Mouse (Mus musculus): Measurements from ENCODE around the gene Fbxw26. TPM values are rescaled to one million over a fixed set of nuclear protein-coding genes. Genes with fewer than 3 reads are reported as not detected.
A peak's percentile ranks its signal among the peaks of the same experiment; 100 is the strongest.
"Not testable (repeated sequence)": the region's sequence is repeated elsewhere in the genome, so short reads cannot be mapped to it uniquely, and the experiment has no call there.

The Fbxw26 gene
- total RNA-seq (2021), result not detected
- long read RNA-seq, experiment 1, result 0 reads
- long read RNA-seq, experiment 2, result 0 reads

DNA sequence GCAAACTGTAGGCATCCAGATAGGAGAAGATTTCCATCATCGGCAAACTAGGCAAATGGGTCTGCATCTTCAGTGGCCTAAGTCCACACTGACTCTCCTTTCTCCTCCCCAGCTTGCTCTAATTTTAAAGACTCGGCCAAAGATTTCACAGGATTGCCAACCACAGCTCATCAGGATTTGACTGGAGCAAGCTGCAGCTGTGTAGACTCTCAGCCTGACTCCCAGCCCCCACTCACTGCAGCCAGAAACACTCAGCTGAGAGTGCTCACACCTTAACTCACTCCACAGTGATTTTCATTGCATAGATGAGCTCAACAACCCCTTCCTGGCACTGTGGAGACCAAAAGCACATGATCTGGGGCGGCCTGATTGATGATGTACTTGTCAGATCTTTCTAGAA, at the start of gene Fbxw26:
TSS of gene Fbxw26 (minus strand) at position 101 of the 400 bp plus-strand sequence.
- DNase-seq; intact Hi-C loops (cut with DNase I): not testable (repeated sequence)

DNA sequence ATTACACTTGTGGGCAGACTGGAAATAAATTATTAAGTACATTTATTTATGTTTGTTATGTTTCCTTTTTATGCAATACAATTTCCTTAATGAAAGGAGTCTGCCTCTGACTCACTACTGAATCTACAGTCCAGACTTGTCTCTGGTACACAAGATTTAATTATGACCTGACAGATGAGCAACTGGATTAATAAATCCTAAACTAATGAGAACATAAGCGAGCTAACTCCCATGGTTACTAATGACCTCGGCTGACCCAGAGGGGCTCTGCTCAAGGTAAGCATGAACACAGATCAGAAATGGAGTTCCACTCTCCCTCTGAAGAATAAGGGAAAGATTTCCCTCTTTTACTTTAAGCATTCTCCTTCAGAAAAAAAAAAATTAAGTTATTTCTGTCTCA, 49.3 kb upstream of the Fbxw26 start:
- DNase-seq, result no peak
- intact Hi-C loops (cut with DNase I), result no loop called here

GRCm38 (mm10) chr9:109790570-109790969, 44.7 kb upstream of the Fbxw26 start, which contains the start of gene Fbxw27:
TSS of gene Fbxw27 (minus strand) at chr9:109790670.
- DNase-seq; intact Hi-C loops (cut with DNase I): not testable (repeated sequence)

GRCm38 (mm10) chr9:109766841-109767240, 21.0 kb upstream of the Fbxw26 start:
- intact Hi-C loops (cut with DNase I); DNase-seq: not testable (repeated sequence)

DNA sequence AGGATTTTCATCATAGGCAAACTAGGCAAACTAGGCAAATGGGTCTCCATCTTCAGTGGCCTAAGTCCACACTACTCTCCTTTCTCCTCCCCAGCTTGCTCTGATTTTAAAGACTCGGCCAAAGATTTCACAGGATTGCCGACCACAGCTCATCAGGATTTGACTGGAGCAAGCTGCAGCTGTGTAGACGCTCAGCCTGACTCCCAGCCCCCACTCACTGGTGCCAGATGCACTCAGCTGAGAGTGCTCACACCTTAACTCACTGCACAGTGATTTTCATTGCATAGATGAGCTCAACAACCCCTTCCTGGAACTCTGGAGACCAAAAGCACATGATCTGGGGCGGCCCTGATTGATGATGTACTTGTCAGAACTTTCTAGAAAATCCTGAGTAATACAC, 43.3 kb downstream of the Fbxw26 start, which contains the start of gene Fbxw18:
TSS of gene Fbxw18 (minus strand) at position 101 of the 400 bp plus-strand sequence.
- DNase-seq; intact Hi-C loops (cut with DNase I): not testable (repeated sequence)

- intact Hi-C loops (cut with DNase I), result no loop called here
- DNase-seq, result peak in 1 of 2 experiments; percentile 19
Measured at GRCm38 (mm10) chr9:109685299-109685698, 60.6 kb downstream of the Fbxw26 start.

Other genes with a start within 250 kb of the Fbxw26 start
- gene Fbxw15, start 177.8 kb downstream of the Fbxw26 start, total RNA-seq (2021), result not detected
- not detected for gene Fbxw24, start 120.0 kb downstream of the Fbxw26 start, total RNA-seq (2021)
- gene Fbxw25, start 81.4 kb downstream of the Fbxw26 start, total RNA-seq (2021), result not detected
- not detected for gene Fbxw18, start 43.4 kb downstream of the Fbxw26 start, total RNA-seq (2021)
- not detected for gene Fbxw27, start 44.6 kb upstream of the Fbxw26 start, total RNA-seq (2021)
- gene Spink8, start 66.2 kb upstream of the Fbxw26 start, total RNA-seq (2021), result not detected
- 10 to 100 TPM; 25.2 to 29.4 TPM for gene Nme6, start 86.7 kb upstream of the Fbxw26 start, total RNA-seq (2021)
- not detected for gene Camp, start 103.5 kb upstream of the Fbxw26 start, total RNA-seq (2021)
- 1 to 10 TPM; 3.4 to 4.2 TPM for gene Cdc25a, start 129.5 kb upstream of the Fbxw26 start, total RNA-seq (2021)
- gene Map4, start 185.4 kb upstream of the Fbxw26 start, total RNA-seq (2021), result 100 to 1,000 TPM; 418 to 437 TPM

Measured in gastrocnemius, postnatal 36 days (tissue).